In the genomic region with DNA sequence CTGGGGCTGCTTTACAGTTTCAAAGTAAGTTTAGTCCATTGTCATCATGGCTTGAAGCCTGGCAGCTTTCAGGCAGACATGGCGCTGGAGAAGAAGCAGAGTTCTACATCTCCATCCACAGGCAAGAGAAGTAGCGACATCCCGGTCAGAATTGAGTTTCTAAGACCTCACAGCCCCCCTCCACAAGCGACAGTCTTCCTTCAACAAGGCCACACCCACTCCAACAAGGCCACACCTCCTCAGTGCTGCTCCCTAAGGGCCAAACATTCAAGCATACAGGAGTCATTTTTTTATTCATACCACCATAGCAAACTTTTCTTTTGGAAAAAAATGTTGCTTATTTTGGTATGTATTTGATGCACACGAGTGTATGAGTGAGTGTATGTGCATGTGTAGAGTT, we compare ENCODE assay signal across 17 mouse cellular contexts. TPM values are rescaled to one million over a fixed set of nuclear protein-coding genes. Genes with fewer than 3 reads are reported as not detected.
A peak's percentile ranks its signal among the peaks of the same experiment; 100 is the strongest.
DNase-seq lines count a peak whose midpoint lies in the region; ATAC-seq lines count a peak whose summit lies in the region.
"Had no signal": no experiment of that assay in that cellular context is flagged by ENCODE, and none has a peak within 500 bp of the region (broad histone marks: within the 10 kb centered on the region; RNA-seq: fewer than 3 reads in every experiment).

No protein-coding gene starts in this region.

- WGBS in heart, embryonic 10.5 days = 63% methylated on average over 5 of the region's 5 CpGs
- WGBS in kidney, embryonic 15.5 days = 77% methylated on average over 5 of the region's 5 CpGs

- peak; percentile 80 for DNase-seq in heart, adult 11 months
- DNase-seq in heart, embryonic 10.5 days (ENCODE audit: low spot score) = no peak
- peak; percentile 11 for DNase-seq in thymus, postnatal 25 days
- DNase-seq in thymus, postnatal 0 days (ENCODE audit: low spot score) = no peak
- peak; percentile 87 for DNase-seq in ZHBTc4 (ENCODE audit: low read depth, low spot score)
- no peak for DNase-seq in urinary bladder, adult 2 months (ENCODE audit: low spot score)
- DNase-seq: cerebellum, adult 11 months; kidney, postnatal 4 days; lung, adult 2 months had no signal

- peaks cover 11% of the 10 kb centered on the region for H3K36me3 ChIP-seq in heart, embryonic 10.5 days
- H3K36me3 ChIP-seq in kidney, embryonic 15.5 days = peaks cover 12% of the 10 kb centered on the region

- peaks cover 25% of the 10 kb centered on the region for H3K4me1 ChIP-seq in heart, embryonic 10.5 days
- H3K4me1 ChIP-seq in kidney, embryonic 15.5 days = peaks cover 31% of the 10 kb centered on the region

- H3K27ac ChIP-seq in heart, embryonic 10.5 days = no peak overlapping the region
- no peak overlapping the region for H3K27ac ChIP-seq in kidney, embryonic 15.5 days
- H3K27ac ChIP-seq: embryonic facial prominence, embryonic 12.5 days; forebrain, embryonic 15.5 days; heart, embryonic 13.5 days; hindbrain, postnatal 0 days; macrophage; neural tube, embryonic 13.5 days had no signal

- H3K4me2 ChIP-seq in kidney, embryonic 15.5 days = no peak overlapping the region
- H3K4me2 ChIP-seq: embryonic facial prominence, embryonic 12.5 days; forebrain, embryonic 15.5 days; heart, embryonic 13.5 days; midbrain, embryonic 11.5 days; neural tube, embryonic 13.5 days had no signal

- H3K9ac ChIP-seq in kidney, embryonic 15.5 days = no peak overlapping the region
- H3K9ac ChIP-seq: embryonic facial prominence, embryonic 12.5 days; forebrain, embryonic 15.5 days; heart, embryonic 13.5 days; neural tube, embryonic 13.5 days had no signal

- no peak for ATAC-seq in kidney, embryonic 15.5 days (replicated peaks; ENCODE audit: low FRiP score)
- ATAC-seq: forebrain, embryonic 15.5 days; hindbrain, postnatal 0 days had no signal

- no peak overlapping the region for H3K4me3 ChIP-seq in heart, embryonic 10.5 days
- H3K4me3 ChIP-seq in kidney, embryonic 15.5 days (replicated peaks) = no peak overlapping the region
- H3K4me3 ChIP-seq: embryonic facial prominence, embryonic 12.5 days; forebrain, embryonic 15.5 days; heart, embryonic 13.5 days; neural tube, embryonic 13.5 days had no signal

- no peaks in the 10 kb centered on the region for H3K9me3 ChIP-seq in heart, embryonic 10.5 days
- H3K9me3 ChIP-seq in kidney, embryonic 15.5 days (replicated peaks) = no peaks in the 10 kb centered on the region
- H3K9me3 ChIP-seq: embryonic facial prominence, embryonic 12.5 days; forebrain, embryonic 15.5 days; heart, embryonic 13.5 days; neural tube, embryonic 13.5 days had no signal

- H3K27me3 ChIP-seq in heart, embryonic 10.5 days (ENCODE audit: insufficient read depth, poor library complexity, severe bottlenecking) = no peaks in the 10 kb centered on the region
- H3K27me3 ChIP-seq in kidney, embryonic 15.5 days = no peaks in the 10 kb centered on the region
- H3K27me3 ChIP-seq: embryonic facial prominence, embryonic 12.5 days; forebrain, embryonic 15.5 days; heart, embryonic 13.5 days; neural tube, embryonic 13.5 days had no signal

RNA-seq across cellular contexts. Expression of gene Zfp280b, which starts 2.0 kb away (rescaled TPM):
- 24.7 and 33.4 TPM in 2 replicates for polyA plus RNA-seq in heart, embryonic 10.5 days (2016; fragmentation: Nextera tagmentation; extraction: Ambion mirVana)
- polyA plus RNA-seq in thymus, postnatal 0 days (2015; fragmentation: Nextera tagmentation; extraction: Ambion mirVana) = 16.6 TPM in 2 replicates
- 24.6 and 24.9 TPM in 2 replicates for polyA plus RNA-seq in kidney, embryonic 15.5 days (2015; fragmentation: Nextera tagmentation; extraction: Ambion mirVana)
- 8.6 TPM in 2 replicates for polyA plus RNA-seq in urinary bladder, adult 2 months (2012; rRNA removed)

Comparison
In these comparisons a context has a peak if more than half of its experiments do, and no peak if none do; other contexts are left out.
1. DNase-seq: peak in heart, adult 11 months (single experiment), thymus, postnatal 25 days (single experiment) and ZHBTc4 (single experiment); none in heart, embryonic 10.5 days (single experiment), thymus, postnatal 0 days (single experiment) and urinary bladder, adult 2 months (single experiment).